ENCODE assay signal across 12 mouse cellular contexts in the genomic region with DNA sequence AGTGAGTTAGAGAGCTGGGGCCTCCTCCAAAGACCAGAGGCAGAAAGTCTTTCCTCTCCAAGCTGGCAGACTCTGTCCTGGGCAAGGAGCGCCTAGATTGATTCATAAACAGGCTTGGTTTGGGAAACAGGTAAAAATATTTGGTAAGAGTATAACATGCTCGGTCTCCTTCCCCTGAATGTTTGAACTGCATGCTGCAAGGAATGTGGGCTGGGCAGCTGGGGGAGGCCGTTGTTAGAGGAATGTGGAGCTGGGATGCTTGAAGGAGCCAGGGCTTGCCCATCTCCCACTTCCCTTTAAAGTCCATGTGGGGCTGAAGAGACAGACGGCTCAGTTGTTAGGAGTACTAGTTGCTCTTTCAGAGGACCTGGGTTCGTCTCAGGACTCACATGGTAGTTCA. TPM values are rescaled to one million over a fixed set of nuclear protein-coding genes. Genes with fewer than 3 reads are reported as not detected.
A peak's percentile ranks its signal among the peaks of the same experiment; 100 is the strongest.
DNase-seq lines count a peak whose midpoint lies in the region; ATAC-seq and TF ChIP-seq lines count a peak whose summit lies in the region.
"Had no signal": no experiment of that assay in that cellular context is flagged by ENCODE, and none has a peak within 500 bp of the region (broad histone marks: within the 10 kb centered on the region; RNA-seq: fewer than 3 reads in every experiment).

No protein-coding gene starts in this region.

- TF ChIP-seq EP300 in MEL (IDR thresholded peaks at IDR 0.05; ENCODE audit: low read depth in 1 of 2, low read length in 2 of 2) = no peak

- no peaks in the 10 kb centered on the region for H3K27me3 ChIP-seq in heart, embryonic 10.5 days (ENCODE audit: insufficient read depth, poor library complexity, severe bottlenecking)
- no peaks in the 10 kb centered on the region for H3K27me3 ChIP-seq in MEL (ENCODE audit: control insufficient read depth in 1 of 2, insufficient read depth in 2 of 2, low read length in 2 of 2)
- no peaks in the 10 kb centered on the region for H3K27me3 ChIP-seq in intestine, embryonic 16.5 days (replicated peaks; ENCODE audit: control insufficient read depth, insufficient read depth, low read length)
- no peaks in the 10 kb centered on the region for H3K27me3 ChIP-seq in lung, embryonic 16.5 days (ENCODE audit: control insufficient read depth, insufficient read depth, low read depth, low read length)
- H3K27me3 ChIP-seq: forebrain, embryonic 13.5 days; midbrain, embryonic 15.5 days had no signal

- no peaks in the 10 kb centered on the region for H3K9me3 ChIP-seq in heart, embryonic 10.5 days
- no peaks in the 10 kb centered on the region for H3K9me3 ChIP-seq in MEL (replicated peaks; ENCODE audit: insufficient read depth, low read length)
- no peaks in the 10 kb centered on the region for H3K9me3 ChIP-seq in intestine, embryonic 16.5 days (ENCODE audit: control insufficient read depth, low read length)
- H3K9me3 ChIP-seq in lung, embryonic 16.5 days (ENCODE audit: control insufficient read depth, low read length) = no peaks in the 10 kb centered on the region
- H3K9me3 ChIP-seq: forebrain, embryonic 13.5 days; hindbrain, embryonic 10.5 days; midbrain, embryonic 15.5 days had no signal

- no peak overlapping the region for H3K9ac ChIP-seq in MEL (ENCODE audit: control insufficient read depth, low read depth, low read length, poor library complexity, severe bottlenecking)
- H3K9ac ChIP-seq in intestine, embryonic 16.5 days (ENCODE audit: low read depth, low read length) = peak overlapping the region; percentile 53
- H3K9ac ChIP-seq in lung, embryonic 16.5 days (ENCODE audit: low read length) = peak overlapping the region; percentile 27
- H3K9ac ChIP-seq: forebrain, embryonic 13.5 days; midbrain, embryonic 15.5 days had no signal

- TF ChIP-seq CTCF in MEL (IDR thresholded peaks at IDR 0.05 in 2 of 3, conservative IDR thresholded peaks at IDR 0.05 in 1 of 3; ENCODE audit: control insufficient read depth in 1 of 3, insufficient read depth in 1 of 3, low read depth in 2 of 3, low read length in 3 of 3, poor library complexity in 1 of 3, severe bottlenecking in 1 of 3) = no peak

- WGBS in heart, embryonic 10.5 days = 31% methylated on average over 5 of the region's 5 CpGs
- 31% methylated on average over 5 of the region's 5 CpGs for WGBS in intestine, embryonic 16.5 days
- 39% methylated on average over 5 of the region's 5 CpGs for WGBS in lung, embryonic 16.5 days

- DNase-seq in heart, embryonic 10.5 days (ENCODE audit: low spot score) = no peak
- no peak for DNase-seq in heart, postnatal 25 days (ENCODE audit: low spot score)
- peak; percentile 11 for DNase-seq in MEL (ENCODE audit: low read depth, low spot score)
- no peak for DNase-seq in cerebellum, postnatal 36 days
- DNase-seq in cerebellum, postnatal 25 days = no peak
- DNase-seq in embryo, embryonic 9.5 days (ENCODE audit: extremely low spot score) = no peak

- ATAC-seq in intestine, embryonic 16.5 days = no peak
- peak; percentile 59 for ATAC-seq in lung, embryonic 16.5 days (ENCODE audit: low read depth)
- ATAC-seq: forebrain, embryonic 13.5 days; midbrain, embryonic 15.5 days had no signal

- H3K36me3 ChIP-seq in heart, embryonic 10.5 days = peaks cover 26% of the 10 kb centered on the region
- H3K36me3 ChIP-seq in MEL (ENCODE audit: control insufficient read depth in 1 of 2, insufficient read depth in 2 of 2, low read length in 2 of 2) = peaks cover 2 to 23% of the 10 kb centered on the region in 2 experiments; a peak in 3 of 4 replicates
- no peaks in the 10 kb centered on the region; the same call in 1 of the 2 replicates for H3K36me3 ChIP-seq in intestine, embryonic 16.5 days (ENCODE audit: control insufficient read depth, insufficient read depth, low read length)
- 0 out of 2 replicates have a peak, but pooled peaks cover 3% of the 10 kb centered on the region for H3K36me3 ChIP-seq in lung, embryonic 16.5 days (ENCODE audit: control insufficient read depth, insufficient read depth, low read length)
- H3K36me3 ChIP-seq: midbrain, embryonic 15.5 days had no signal

- no peak overlapping the region for H3K4me3 ChIP-seq in heart, embryonic 10.5 days
- H3K4me3 ChIP-seq in MEL (ENCODE audit: control insufficient read depth in 1 of 2, insufficient read depth in 1 of 2, low read depth in 2 of 2, low read length in 2 of 2) = no peak overlapping the region
- H3K4me3 ChIP-seq in intestine, embryonic 16.5 days (ENCODE audit: low read length) = peak overlapping the region; percentile 17; the same call in 1 of the 2 replicates
- no peak overlapping the region for H3K4me3 ChIP-seq in lung, embryonic 16.5 days (ENCODE audit: low read length)
- H3K4me3 ChIP-seq: forebrain, embryonic 13.5 days; hindbrain, embryonic 10.5 days; left cerebral cortex, adult 2 months; midbrain, embryonic 15.5 days had no signal

- H3K27ac ChIP-seq in heart, embryonic 10.5 days = peak overlapping the region; percentile 44
- peak overlapping the region; percentile 62 for H3K27ac ChIP-seq in MEL (ENCODE audit: control insufficient read depth, low read depth, low read length)
- peak overlapping the region; percentile 92 for H3K27ac ChIP-seq in intestine, embryonic 16.5 days (ENCODE audit: low read length)
- H3K27ac ChIP-seq in lung, embryonic 16.5 days (ENCODE audit: low read length) = peak overlapping the region; percentile 95
- H3K27ac ChIP-seq: forebrain, embryonic 13.5 days; midbrain, embryonic 15.5 days had no signal

- H3K4me2 ChIP-seq in intestine, embryonic 16.5 days (ENCODE audit: low read depth, low read length) = peak overlapping the region; percentile 34
- H3K4me2 ChIP-seq in lung, embryonic 16.5 days (ENCODE audit: low read depth, low read length) = peak overlapping the region; percentile 7; the same call in 1 of the 2 replicates
- H3K4me2 ChIP-seq: forebrain, embryonic 13.5 days; midbrain, embryonic 15.5 days had no signal

- intact Hi-C loops in heart, postnatal 25 days (cut with DNase I) = loop anchor here (5.0 kb wide), 1 partner anchor 58 kb away; the partner anchor contains the start of gene Capzb

- TF ChIP-seq POLR2A in MEL (IDR thresholded peaks at IDR 0.05; ENCODE audit: control insufficient read depth in 1 of 2, insufficient read depth in 1 of 2, low read depth in 1 of 2, low read length in 2 of 2, poor library complexity in 1 of 2) = no peak

- TF ChIP-seq RAD21 in MEL (IDR thresholded peaks at IDR 0.05; ENCODE audit: low read depth, low read length) = no peak

- peaks cover 10% of the 10 kb centered on the region; the same call in 1 of the 2 replicates for H3K79me2 ChIP-seq in MEL (ENCODE audit: control insufficient read depth, insufficient read depth, low read length, poor library complexity)

- peaks cover 68% of the 10 kb centered on the region for H3K4me1 ChIP-seq in heart, embryonic 10.5 days
- peaks cover 8 to 26% of the 10 kb centered on the region in 2 experiments for H3K4me1 ChIP-seq in MEL (ENCODE audit: control insufficient read depth in 1 of 2, insufficient read depth in 2 of 2, low read length in 2 of 2)
- peaks cover 71% of the 10 kb centered on the region for H3K4me1 ChIP-seq in intestine, embryonic 16.5 days (ENCODE audit: control insufficient read depth, insufficient read depth, low read length)
- peaks cover 52% of the 10 kb centered on the region for H3K4me1 ChIP-seq in lung, embryonic 16.5 days (replicated peaks; ENCODE audit: control insufficient read depth, insufficient read depth, low read length)

TF ChIP-seq in MEL, 35 proteins besides CTCF, POLR2A, EP300 and RAD21:
- TF ChIP-seq JUND (IDR thresholded peaks at IDR 0.05; ENCODE audit: low read depth, low read length) = no peak
- no peak for TF ChIP-seq MEF2A (IDR thresholded peaks at IDR 0.05; ENCODE audit: extremely low read depth, insufficient replicate concordance, low read depth, low read length, poor library complexity, severe bottlenecking)
- TF ChIP-seq E2F4 (IDR thresholded peaks at IDR 0.05; ENCODE audit: borderline replicate concordance, low read depth, low read length) = no peak
- no peak for TF ChIP-seq TBP (IDR thresholded peaks at IDR 0.05; ENCODE audit: low read depth, low read length)
- TF ChIP-seq CHD1 (IDR thresholded peaks at IDR 0.05; ENCODE audit: low read depth, low read length) = no peak
- TF ChIP-seq USF1 (IDR thresholded peaks at IDR 0.05; ENCODE audit: low read depth, low read length) = no peak
- TF ChIP-seq ZC3H11A (IDR thresholded peaks at IDR 0.05; ENCODE audit: low read depth, low read length) = no peak
- no peak for TF ChIP-seq MYB (IDR thresholded peaks at IDR 0.05; ENCODE audit: low read depth, low read length)
- no peak for TF ChIP-seq RCOR1 (IDR thresholded peaks at IDR 0.05; ENCODE audit: low read depth, low read length)
- no peak for TF ChIP-seq TAL1 (IDR thresholded peaks at IDR 0.05; ENCODE audit: low read length)
- TF ChIP-seq ZKSCAN1 (IDR thresholded peaks at IDR 0.05; ENCODE audit: low read depth, low read length) = no peak

RNA-seq across cellular contexts. Expression of gene Capzb, which starts 57.3 kb away (rescaled TPM):
- polyA plus RNA-seq in heart, embryonic 10.5 days (2016; fragmentation: Nextera tagmentation; extraction: Ambion mirVana) = 450 and 452 TPM in 2 replicates
- total RNA-seq in heart, postnatal 25 days (2021) = 100 to 1,000 TPM; 415 to 449 TPM
- total RNA-seq in MEL (2012; rRNA removed) = 91.2 and 103 TPM in 2 replicates
- polyA plus RNA-seq in MEL (2012; ENCODE audit: insufficient read depth in 1 of 2, insufficient read length in 2 of 2, low read depth in 1 of 2, low replicate concordance in 2 of 2, missing spikeins in 1 of 2) = 100 to 1,000 TPM in 1 of 2 experiments, not detected in 1; 354 TPM
- 440 and 454 TPM in 2 replicates for polyA plus RNA-seq in intestine, embryonic 16.5 days (2015; fragmentation: Nextera tagmentation; extraction: Ambion mirVana)
- polyA plus RNA-seq in lung, embryonic 16.5 days (2015; fragmentation: Nextera tagmentation; extraction: Ambion mirVana) = 454 and 473 TPM in 2 replicates

Comparison
In these comparisons a context has a peak if more than half of its experiments do, and no peak if none do; other contexts are left out.
1. H3K27ac ChIP-seq: peak in every context shown above with its lines; median percentile 95 in lung, embryonic 16.5 days; 92 in intestine, embryonic 16.5 days; 62 in MEL; 44 in heart, embryonic 10.5 days.